Mouse (Mus musculus): ENCODE results near the gene Pced1b. TPM values are rescaled to one million over a fixed set of nuclear protein-coding genes. Genes with fewer than 3 reads are reported as not detected.
A peak's percentile ranks its signal among the peaks of the same experiment; 100 is the strongest.

Pced1b gene
- polyA plus RNA-seq, 1 experiment from 2014 or later, result 8.0 TPM

DNA sequence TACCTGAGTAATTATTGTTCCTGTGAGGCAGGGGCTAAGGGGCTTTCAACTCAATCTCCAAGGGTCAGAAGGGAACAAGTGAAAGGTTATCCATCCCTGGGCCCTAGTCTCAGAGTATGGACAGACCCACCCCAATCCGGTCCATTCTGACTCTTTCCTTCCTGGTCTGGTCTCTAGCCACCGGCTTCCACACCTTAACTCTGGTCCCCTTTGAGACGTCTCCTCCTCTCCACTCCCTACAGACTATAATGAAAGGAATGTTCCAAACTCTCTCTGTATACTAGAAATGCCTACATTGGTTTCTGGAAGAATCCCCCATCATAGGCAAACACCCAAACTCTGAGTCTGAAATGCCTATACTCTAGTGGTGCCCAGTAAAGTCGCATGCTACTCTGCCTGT is 100.0 kb downstream of the Pced1b start:
- DNase-seq (ENCODE audit: low spot score) (no peak), ATAC-seq (replicated peaks; ENCODE audit: low FRiP score, low read depth) (no peak)
- Histone ChIP-seq H3K36me3 (ENCODE audit: insufficient read depth, low read length) (no peaks in the 10 kb centered on the region), H3K4me2 (ENCODE audit: low read length) (no peak overlapping the region), H3K27me3 (ENCODE audit: insufficient read depth, low read length) (no peaks in the 10 kb centered on the region), H3K27ac (no peak overlapping the region), H3K9ac (ENCODE audit: low read depth, low read length) (no peak overlapping the region), H3K9me3 (replicated peaks; ENCODE audit: low read length) (no peaks in the 10 kb centered on the region), H3K4me3 (replicated peaks; ENCODE audit: low read depth, low read length) (no peak overlapping the region), H3K4me1 (replicated peaks; ENCODE audit: insufficient read depth, low read length) (no peaks in the 10 kb centered on the region)
- no peak for TF ChIP-seq CTCF (IDR thresholded peaks at IDR 0.05; ENCODE audit: low read depth)
- 87% methylated on average over 4 of the region's 4 CpGs for WGBS

DNA sequence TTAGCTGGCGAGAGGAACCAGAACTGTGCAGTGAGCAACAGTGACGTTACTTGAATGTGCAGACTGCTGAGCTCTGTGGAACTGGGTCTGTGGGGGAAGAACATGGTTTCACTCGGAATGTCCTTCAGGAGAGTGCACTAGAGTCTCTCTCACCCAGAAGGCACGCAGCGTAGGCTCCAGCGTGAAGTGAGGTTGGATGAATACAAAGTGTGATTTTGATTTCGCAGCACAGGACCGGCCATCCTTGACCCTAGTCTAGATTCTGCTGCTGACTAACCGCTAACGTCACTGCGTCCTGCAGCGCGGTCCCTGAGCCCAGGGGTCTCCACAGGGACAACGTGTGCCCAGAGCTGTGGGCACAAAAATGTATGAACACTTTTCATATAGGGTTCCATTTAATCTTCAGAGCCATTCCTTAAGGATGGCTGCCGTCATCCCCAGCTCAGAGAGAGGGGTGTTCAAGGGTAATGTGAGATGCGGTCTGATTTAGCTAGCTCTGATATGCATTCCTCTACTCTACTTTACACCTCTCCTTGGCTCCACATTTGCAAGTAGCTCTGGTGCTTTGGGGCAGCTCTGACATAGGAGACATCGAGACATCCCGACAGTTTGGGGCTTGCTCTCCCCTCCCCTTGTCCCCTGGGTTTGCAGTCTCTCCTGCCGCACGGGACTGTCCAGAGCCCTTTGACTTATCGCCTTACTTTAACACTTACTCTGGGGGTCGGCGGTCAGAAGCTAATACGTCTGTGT is 101.8 kb downstream of the Pced1b start:
- Histone ChIP-seq H3K27me3 (ENCODE audit: insufficient read depth, low read length) (no peaks in the 10 kb centered on the region), H3K9me3 (replicated peaks; ENCODE audit: low read length) (no peaks in the 10 kb centered on the region), H3K27ac (no peak overlapping the region), H3K36me3 (ENCODE audit: insufficient read depth, low read length) (no peaks in the 10 kb centered on the region), H3K4me3 (replicated peaks; ENCODE audit: low read depth, low read length) (no peak overlapping the region), H3K4me2 (ENCODE audit: low read length) (no peak overlapping the region), H3K9ac (ENCODE audit: low read depth, low read length) (no peak overlapping the region), H3K4me1 (replicated peaks; ENCODE audit: insufficient read depth, low read length) (no peaks in the 10 kb centered on the region)
- ATAC-seq (replicated peaks; ENCODE audit: low FRiP score, low read depth) (no peak), DNase-seq (ENCODE audit: low spot score) (no peak)
- 57% methylated on average over 24 of the region's 24 CpGs for WGBS
- no peak for TF ChIP-seq CTCF (IDR thresholded peaks at IDR 0.05; ENCODE audit: low read depth)

DNA sequence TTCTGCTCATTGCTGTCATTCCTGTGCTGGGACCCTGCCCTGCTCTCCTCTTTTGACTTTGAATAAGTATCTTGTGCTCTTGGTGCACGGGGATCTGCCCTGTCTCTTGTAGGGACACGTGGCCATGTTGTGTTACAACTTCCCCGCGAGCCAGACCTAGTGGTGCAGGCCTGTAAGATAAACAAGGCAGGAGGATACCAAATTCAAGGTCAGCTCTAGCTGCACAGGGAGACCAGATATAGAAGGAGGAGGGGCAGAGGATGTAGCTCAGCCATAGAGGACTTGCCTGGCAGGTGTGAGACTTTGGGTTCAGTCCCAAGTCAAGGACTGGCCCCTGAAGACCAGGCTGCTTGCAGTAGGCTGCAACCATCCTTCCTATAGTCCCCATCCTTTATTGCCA is 103.6 kb downstream of the Pced1b start:
- WGBS, result 68% methylated on average over 4 of the region's 4 CpGs
- Histone ChIP-seq H3K36me3 (ENCODE audit: insufficient read depth, low read length) (no peaks in the 10 kb centered on the region), H3K27me3 (ENCODE audit: insufficient read depth, low read length) (no peaks in the 10 kb centered on the region), H3K4me1 (replicated peaks; ENCODE audit: insufficient read depth, low read length) (no peaks in the 10 kb centered on the region), H3K4me2 (ENCODE audit: low read length) (no peak overlapping the region), H3K9me3 (replicated peaks; ENCODE audit: low read length) (no peaks in the 10 kb centered on the region), H3K27ac (peak overlapping the region; percentile 42; the same call in 1 of the 2 replicates), H3K9ac (ENCODE audit: low read depth, low read length) (no peak overlapping the region), H3K4me3 (replicated peaks; ENCODE audit: low read depth, low read length) (no peak overlapping the region)
- no peak for DNase-seq (ENCODE audit: low spot score)
- no peak for TF ChIP-seq CTCF (IDR thresholded peaks at IDR 0.05; ENCODE audit: low read depth)
- no peak for ATAC-seq (replicated peaks; ENCODE audit: low FRiP score, low read depth)

DNA sequence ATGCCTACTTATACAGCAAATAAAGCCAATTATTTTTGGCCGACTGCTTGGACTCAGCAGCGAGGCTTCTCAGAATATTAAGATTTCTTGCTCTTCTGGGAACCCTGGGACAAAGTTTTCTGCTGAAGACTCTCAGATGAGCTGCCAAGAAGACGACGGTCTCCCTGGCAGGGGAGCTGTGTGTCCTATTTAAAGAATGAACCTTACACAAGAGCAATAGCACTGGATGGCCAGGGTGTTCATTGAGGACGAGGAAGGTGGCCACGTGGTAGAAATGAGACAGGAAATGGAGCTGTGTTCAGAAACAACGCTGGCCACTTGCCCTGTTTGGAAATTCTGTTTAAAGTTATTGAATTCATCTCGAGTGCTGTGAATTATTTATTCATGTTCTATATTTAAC is 104.1 kb downstream of the Pced1b start:
- WGBS, result 43% methylated on average over 8 of the region's 8 CpGs
- Histone ChIP-seq H3K27ac (peak overlapping the region; percentile 42; the same call in 1 of the 2 replicates), H3K36me3 (ENCODE audit: insufficient read depth, low read length) (no peaks in the 10 kb centered on the region), H3K4me3 (replicated peaks; ENCODE audit: low read depth, low read length) (no peak overlapping the region), H3K9me3 (replicated peaks; ENCODE audit: low read length) (no peaks in the 10 kb centered on the region), H3K9ac (ENCODE audit: low read depth, low read length) (no peak overlapping the region), H3K4me1 (replicated peaks; ENCODE audit: insufficient read depth, low read length) (no peaks in the 10 kb centered on the region), H3K27me3 (ENCODE audit: insufficient read depth, low read length) (no peaks in the 10 kb centered on the region), H3K4me2 (ENCODE audit: low read length) (no peak overlapping the region)
- ATAC-seq (replicated peaks; ENCODE audit: low FRiP score, low read depth) (no peak), DNase-seq (ENCODE audit: low spot score) (peak; percentile 61)
- TF ChIP-seq CTCF (IDR thresholded peaks at IDR 0.05; ENCODE audit: low read depth), result no peak

DNA sequence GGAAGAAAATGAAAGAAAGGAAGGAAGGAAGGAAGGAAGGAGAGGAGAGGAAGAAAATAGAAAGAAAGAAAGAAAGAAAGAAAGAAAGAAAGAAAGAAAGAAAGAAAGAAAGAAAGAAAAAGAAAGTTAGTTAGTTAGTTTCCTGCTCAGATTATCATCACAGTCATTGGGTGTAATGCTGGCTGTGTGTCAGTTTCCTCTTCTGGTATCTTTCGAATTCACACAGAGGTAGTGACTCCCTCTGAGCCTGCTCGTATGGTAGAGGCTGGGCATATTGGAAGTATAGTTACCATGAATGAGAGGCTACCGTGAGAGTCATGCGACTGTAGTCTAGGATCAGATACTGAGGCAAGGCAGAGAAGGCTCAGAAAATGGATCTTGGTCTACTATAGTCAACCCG is 104.8 kb downstream of the Pced1b start:
- Histone ChIP-seq H3K9me3 (replicated peaks; ENCODE audit: low read length) (no peaks in the 10 kb centered on the region), H3K4me1 (replicated peaks; ENCODE audit: insufficient read depth, low read length) (no peaks in the 10 kb centered on the region), H3K27ac (no peak overlapping the region), H3K9ac (ENCODE audit: low read depth, low read length) (no peak overlapping the region), H3K4me2 (ENCODE audit: low read length) (no peak overlapping the region), H3K4me3 (replicated peaks; ENCODE audit: low read depth, low read length) (no peak overlapping the region), H3K27me3 (ENCODE audit: insufficient read depth, low read length) (no peaks in the 10 kb centered on the region), H3K36me3 (ENCODE audit: insufficient read depth, low read length) (no peaks in the 10 kb centered on the region)
- no peak for DNase-seq (ENCODE audit: low spot score)
- ATAC-seq (replicated peaks; ENCODE audit: low FRiP score, low read depth), result no peak
- no peak for TF ChIP-seq CTCF (IDR thresholded peaks at IDR 0.05; ENCODE audit: low read depth)
- WGBS, result 96% methylated on average over 5 of the region's 5 CpGs

DNA sequence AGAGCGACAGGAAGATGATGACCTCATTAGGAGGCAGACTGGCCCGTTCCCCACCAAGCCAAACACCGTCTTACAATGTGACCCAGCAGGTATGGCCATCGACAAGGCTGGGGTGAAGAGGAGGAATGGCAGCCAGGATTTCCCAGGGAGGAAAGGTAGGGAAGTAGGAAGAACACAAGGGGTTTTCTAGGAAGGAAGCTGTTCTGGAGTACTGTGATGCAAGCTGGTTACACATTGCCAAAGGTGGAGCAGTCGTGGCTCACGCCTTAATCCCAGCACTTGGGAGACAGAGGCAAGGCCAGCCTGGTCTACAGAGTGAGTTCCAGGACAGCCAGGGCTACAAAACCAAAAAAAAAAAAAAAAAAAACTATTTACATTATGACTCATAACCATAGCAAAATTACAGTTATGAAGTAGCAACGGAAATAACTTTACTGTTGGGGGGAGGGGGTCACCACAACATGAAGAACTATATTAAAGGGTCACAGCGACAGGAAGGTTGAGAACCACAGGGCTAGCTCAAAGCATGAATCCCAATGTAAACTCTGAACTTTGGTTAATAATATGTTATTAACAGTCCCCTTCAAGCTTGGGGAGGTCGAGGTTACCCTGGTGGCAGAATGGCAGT is 108.9 kb downstream of the Pced1b start:
- H3K36me3 ChIP-seq (ENCODE audit: insufficient read depth, low read length), result no peaks in the 10 kb centered on the region
- 71% methylated on average over 9 of the region's 9 CpGs for WGBS
- no peak for TF ChIP-seq CTCF (IDR thresholded peaks at IDR 0.05; ENCODE audit: low read depth)

More for the DNA sequence above, 108.9 kb downstream of the Pced1b start:
- ATAC-seq (replicated peaks; ENCODE audit: low FRiP score, low read depth), result no peak
- Histone ChIP-seq H3K9me3 (replicated peaks; ENCODE audit: low read length) (no peaks in the 10 kb centered on the region), H3K27ac (no peak overlapping the region), H3K4me1 (replicated peaks; ENCODE audit: insufficient read depth, low read length) (no peaks in the 10 kb centered on the region), H3K9ac (ENCODE audit: low read depth, low read length) (no peak overlapping the region), H3K27me3 (ENCODE audit: insufficient read depth, low read length) (no peaks in the 10 kb centered on the region), H3K4me2 (ENCODE audit: low read length) (no peak overlapping the region), H3K4me3 (replicated peaks; ENCODE audit: low read depth, low read length) (no peak overlapping the region)
- no peak for DNase-seq (ENCODE audit: low spot score)

All from kidney, postnatal 0 days (tissue).